Mouse (Mus musculus) hindlimb bud, embryonic 11.5 days (tissue): ENCODE measurements at regions not wholly inside any gene's neighbourhood (a gene's known extent, or its start where the extent isn't known, plus 50 kb on each side); places are given as distances from the start of the nearest gene placed in this dataset.

Experiments
- DNase-seq: peaks from one replicate; pipeline ENCODE4 v3.0.0-alpha.2; 2012; ENCODE audit warnings: low read depth, low spot score; ENCODE audit errors: extremely low spot score

- no peak for DNase-seq
These were observed 553.6 kb upstream of the Tmpo start for GRCm38 (mm10) chr10:91734691-91735090.

- DNase-seq, result no peak
These were observed 551.0 kb upstream of the Tmpo start for GRCm38 (mm10) chr10:91732007-91732589.

DNA sequence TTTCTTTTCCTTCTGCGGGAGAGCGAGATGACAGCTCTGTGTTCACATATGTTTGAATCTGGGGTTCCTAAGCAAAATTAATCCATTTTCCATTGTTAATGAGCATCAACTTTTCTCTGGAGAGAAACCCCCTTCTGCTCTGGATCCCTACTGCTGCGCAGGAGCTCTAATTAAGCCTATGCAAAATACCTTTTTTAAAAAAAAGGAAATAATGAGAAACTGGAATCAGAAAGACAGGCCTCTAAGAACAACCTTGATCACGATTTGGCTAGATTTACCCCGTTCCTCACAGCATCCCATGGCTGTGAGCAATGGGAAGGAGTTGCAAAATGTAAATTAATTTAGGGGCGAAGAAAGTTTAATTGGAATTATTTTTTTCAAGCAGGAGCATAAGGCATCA is 548.9 kb upstream of the Tmpo start:
- no peak for DNase-seq

DNA sequence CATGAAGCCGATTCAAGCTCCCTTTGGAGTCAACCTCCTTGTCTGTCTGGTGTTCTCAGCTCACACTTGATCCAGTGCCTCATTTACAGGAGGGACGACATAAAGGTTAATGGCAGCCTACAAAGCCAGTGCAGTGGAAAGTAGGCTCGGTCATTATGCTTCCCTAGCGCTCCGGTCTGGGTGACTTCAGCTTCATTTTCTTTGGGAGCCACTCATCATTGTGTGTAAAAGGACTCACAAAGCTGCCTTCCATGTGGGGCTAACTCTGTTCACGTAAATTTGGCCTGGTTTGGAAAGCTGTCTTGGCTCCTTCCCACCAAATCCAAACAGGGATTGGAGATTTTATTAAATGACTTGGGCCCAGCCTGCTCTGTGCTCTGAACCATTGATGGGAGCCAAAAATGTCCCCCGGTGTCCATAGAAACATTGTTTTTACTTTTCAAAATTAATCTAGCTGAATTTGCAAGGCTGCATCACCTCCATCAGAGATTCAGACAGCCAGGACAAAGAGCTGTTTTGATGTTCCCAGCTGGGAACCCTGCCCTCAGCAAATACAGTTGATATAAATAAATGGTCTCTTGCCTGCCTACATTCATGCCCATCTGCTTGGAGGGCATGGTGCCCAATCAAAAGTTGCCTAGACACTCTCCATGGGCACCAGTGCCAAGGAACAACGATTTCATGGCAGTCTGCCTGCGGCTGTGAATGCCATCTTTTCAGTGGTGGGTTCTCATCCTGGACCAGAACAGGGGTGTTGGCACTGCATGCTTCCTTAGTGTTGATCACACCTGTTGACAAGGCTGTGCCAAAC is 538.7 kb upstream of the Tmpo start:
- no peak for DNase-seq

DNA sequence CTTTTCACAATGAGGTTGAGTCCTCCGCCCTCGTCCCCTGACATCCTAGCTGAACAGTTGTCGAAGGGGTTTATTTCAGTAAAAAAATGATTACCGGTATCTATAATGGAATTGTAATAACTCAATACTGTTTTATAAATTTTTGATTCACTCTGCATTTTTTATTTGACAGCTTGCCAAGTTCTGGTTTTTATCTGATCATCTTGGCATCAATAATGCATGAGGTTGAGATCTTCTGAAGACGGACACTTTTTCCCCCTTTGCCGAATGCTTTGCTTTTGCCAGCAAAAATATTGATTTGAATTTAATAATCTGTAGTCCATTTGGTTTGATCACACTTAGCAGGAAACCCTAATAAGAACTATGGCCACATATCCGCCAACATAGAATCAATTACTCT is 535.5 kb upstream of the Tmpo start:
- DNase-seq, result no peak

DNA sequence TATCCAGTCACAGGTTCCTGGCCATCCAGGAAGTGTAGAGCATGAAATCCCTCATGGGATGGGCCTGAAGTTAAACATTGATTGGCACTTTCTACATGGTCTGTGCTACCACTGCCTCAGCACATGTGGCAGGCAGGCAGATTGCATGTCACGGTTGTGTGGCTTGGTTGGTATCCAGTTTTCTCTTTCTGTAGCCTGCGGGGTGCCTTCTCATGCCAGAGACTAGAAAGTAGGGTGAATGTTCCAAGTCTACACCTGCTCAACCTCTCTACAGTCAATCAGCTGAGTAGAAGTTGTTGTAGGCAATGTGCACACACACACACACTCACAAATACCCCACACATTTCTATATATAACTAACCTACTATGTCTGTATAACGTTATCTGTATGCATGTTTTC is 533.5 kb upstream of the Tmpo start:
- DNase-seq, result no peak

DNA sequence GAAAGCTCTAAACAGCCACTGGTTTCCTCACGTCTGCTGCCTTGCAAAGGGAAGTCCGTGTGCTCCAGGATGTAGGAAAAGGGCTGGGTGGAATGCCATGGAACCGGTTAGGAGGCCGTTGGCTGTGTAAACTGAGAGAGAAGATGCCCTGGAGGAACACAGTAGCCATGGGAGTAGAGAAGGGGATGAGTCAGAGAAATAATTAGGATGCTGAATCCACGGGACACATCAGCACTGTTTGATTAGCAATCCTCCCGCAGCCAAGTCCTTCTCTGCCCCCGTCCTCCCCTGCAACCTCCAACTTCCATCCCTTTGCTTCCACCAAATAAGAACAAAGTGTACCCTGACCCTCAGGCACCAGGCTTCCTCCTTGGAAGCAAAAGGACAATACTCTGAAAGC is 532.4 kb upstream of the Tmpo start:
- DNase-seq, result no peak

GRCm38 (mm10) chr10:91706816-91707215 is 525.7 kb upstream of the Tmpo start:
- no peak for DNase-seq

- no peak for DNase-seq
These were observed 523.6 kb upstream of the Tmpo start for GRCm38 (mm10) chr10:91704751-91705150.

- DNase-seq, result no peak
These were observed 520.7 kb upstream of the Tmpo start for GRCm38 (mm10) chr10:91701822-91702221.

- no peak for DNase-seq
These were observed 505.0 kb upstream of the Tmpo start for GRCm38 (mm10) chr10:91686082-91686618.

DNA sequence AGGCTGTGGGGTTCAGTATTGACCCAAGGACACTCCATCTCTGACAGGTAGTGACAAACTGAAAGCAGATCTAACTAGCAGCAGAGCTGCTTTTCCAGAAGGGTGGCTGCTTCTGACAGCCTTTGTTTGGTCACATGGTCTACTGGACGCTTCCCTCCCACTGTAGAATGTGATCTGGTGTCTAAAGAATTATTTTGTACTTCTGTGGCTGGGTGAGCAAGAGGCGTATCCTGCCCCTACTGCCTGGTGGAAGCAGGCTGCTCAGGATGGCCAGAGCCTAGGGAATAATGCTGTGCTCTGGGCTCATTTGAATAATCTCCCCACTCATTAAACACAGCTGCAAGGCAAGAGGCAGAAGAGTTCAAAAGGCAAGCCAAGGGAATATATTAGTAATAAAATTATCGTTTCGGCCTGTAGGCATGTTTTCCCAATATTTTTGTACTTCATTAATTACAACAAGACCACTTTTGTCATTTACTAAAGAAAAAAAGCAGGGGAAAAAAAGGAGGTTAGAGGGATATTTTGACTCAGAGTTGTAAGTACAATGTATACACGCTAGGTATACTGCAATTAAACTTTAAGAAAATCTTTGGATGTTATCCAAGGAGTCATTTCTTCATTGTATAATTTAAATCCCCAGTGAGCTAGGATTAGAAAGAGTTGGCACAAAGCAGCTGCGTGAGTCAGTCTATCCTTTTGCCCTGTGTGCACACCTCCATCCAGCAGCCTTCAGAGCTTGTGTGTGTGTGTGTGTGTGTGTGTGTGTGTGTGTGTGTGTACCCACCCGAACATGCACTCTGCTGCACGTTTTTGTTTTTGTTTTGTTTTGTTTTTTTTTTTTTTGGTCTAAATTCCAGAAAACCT is 504.3 kb upstream of the Tmpo start:
- no peak for DNase-seq

DNA sequence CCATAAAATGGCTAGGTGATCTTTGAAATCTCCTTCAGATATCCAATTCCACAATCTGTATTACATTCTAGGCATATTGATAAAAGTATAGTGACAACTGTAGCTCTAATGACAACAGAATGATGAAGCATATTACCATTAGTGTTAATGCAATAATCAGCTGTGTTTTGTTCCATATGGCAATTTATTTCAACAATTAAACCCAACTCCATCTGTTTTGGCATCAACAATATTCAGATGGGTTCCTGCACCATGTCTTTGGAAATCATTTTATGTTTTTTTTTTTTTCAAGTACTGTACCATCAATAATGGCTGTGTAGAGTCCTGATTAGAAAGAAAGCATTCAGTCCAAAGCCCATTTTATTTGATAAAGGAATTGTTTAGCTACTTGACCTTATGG is 498.5 kb upstream of the Tmpo start:
- no peak for DNase-seq

DNA sequence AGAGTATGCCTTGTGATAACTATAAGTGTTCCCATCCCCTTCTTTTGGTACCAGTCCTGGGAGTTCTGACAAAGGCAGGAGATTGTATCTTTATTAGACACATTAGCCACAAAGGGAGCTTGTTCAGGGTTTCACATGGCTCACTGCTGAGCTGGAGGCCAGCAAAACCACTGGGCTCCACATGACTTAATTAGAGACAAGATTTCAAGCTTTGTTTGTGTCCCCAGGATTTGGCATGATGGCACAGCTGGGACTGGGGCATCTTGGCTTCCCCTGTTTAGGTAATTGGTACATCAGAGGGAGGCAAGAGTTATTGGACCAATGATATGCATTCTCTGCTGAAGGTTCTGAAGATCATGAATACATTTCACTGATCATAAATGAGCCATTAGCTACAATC is 456.8 kb upstream of the Tmpo start:
- DNase-seq, result no peak

DNA sequence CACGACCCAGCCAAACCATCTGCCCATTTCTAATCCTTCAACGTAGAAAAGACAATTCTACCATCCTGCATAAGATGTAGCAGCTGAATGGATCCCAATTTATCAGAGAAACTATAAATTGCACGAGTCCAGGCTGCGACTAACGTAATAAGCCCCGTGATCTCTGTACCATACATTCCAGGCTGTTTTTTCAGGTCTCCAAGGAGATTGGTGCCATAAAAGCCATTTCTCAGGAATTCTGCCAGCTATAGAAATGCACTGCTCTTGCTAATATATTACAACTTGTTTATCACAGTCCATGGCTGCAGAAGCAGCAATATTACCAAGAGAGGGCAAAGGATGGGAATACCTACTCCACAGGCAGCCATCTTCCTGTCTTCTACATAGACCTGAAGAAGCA is 447.6 kb upstream of the Tmpo start:
- no peak for DNase-seq

GRCm38 (mm10) chr10:91622281-91622680 is 441.2 kb upstream of the Tmpo start:
- DNase-seq, result no peak

DNA sequence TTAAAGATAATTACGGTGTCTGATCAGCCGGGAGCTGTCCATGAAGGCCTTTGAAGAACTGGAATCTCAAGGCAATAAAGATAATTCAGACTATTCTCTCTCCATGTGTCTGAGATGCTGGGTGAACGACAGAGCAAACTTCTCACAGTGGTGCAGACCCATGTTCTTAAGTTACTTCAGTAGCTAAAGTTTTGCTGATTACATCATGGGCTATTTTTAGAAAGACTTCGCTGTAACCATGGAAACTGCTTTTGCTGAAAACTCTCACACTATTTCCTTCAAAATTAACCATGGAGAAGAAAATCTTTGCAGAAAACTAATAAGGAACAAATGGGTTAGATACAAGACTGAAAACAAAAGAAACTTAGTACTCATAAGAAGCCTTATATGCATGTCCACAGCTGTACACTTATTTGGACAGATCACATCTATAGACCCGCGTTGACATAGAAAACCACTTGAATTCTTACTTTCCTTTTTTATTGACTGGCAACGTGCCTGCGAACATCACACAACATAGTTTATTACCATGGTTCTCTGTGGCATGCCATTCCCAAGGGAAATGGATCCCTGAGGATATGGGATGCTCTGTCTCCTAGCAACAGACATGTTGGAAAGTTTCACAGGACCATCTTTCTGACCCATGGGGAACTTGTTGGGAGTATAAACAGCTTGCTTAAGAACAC is 432.8 kb upstream of the Tmpo start:
- DNase-seq, result no peak

DNA sequence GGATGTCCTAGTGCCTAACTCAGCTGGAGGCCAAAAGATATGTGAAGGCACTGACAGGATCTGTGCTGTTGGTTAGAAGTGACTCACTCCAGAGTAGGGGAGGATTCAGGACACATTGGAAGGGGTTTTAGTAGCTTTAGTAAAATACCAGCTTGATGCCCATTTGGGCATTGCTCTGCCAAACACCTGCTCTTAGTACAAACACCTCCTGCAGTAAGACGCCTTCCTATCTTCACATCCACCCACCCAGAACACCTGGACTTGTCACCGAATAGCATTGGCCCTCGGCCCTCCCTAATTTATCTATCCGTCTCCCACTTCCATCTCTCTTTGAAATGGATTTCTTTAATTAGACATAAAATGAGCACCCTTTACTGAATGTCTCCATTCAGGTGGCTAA is 430.9 kb upstream of the Tmpo start:
- DNase-seq, result no peak

- DNase-seq, result no peak
These were observed 413.8 kb upstream of the Tmpo start for GRCm38 (mm10) chr10:91594891-91595290.

- DNase-seq, result no peak
These were observed 412.3 kb upstream of the Tmpo start for GRCm38 (mm10) chr10:91593378-91593777.

GRCm38 (mm10) chr10:91591845-91592244 is 410.7 kb upstream of the Tmpo start:
- no peak for DNase-seq
